Mouse (Mus musculus): ENCODE measurements around the gene Hmgb3.

Gene Hmgb3

GRCm38 (mm10) chrX:71573132-71573900, 17.6 kb downstream of the Hmgb3 start:
- no peak for ATAC-seq (ENCODE audit: insufficient number of reproducible peaks, low FRiP score, low TSS enrichment)

GRCm38 (mm10) chrX:71575550-71575949, 19.8 kb downstream of the Hmgb3 start:
- ATAC-seq (ENCODE audit: insufficient number of reproducible peaks, low FRiP score, low TSS enrichment): no peak

GRCm38 (mm10) chrX:71589181-71589580, 33.5 kb downstream of the Hmgb3 start:
- no peak for ATAC-seq (ENCODE audit: insufficient number of reproducible peaks, low FRiP score, low TSS enrichment)

GRCm38 (mm10) chrX:71601052-71601611, 45.4 kb downstream of the Hmgb3 start:
- peak; percentile 76 for ATAC-seq (ENCODE audit: insufficient number of reproducible peaks, low FRiP score, low TSS enrichment)

Data from cerebellum, adult (tissue).